Mouse (Mus musculus): Measurements from ENCODE around the gene Khdrbs1.

GRCm38 (mm10) chr4:129743010-129743390 lies 897 bp upstream of the Khdrbs1 start:
- TF ChIP-seq CTCF (IDR thresholded peaks at IDR 0.05; ENCODE audit: borderline replicate concordance, control insufficient read depth, extremely low read depth, insufficient read depth, low read length, poor library complexity) = no peak
- TF ChIP-seq POLR2A (IDR thresholded peaks at IDR 0.05; ENCODE audit: control insufficient read depth, extremely low read depth, insufficient read depth, low read length, poor library complexity) = no peak

Measured in thymus, adult 2 months (tissue).